Mouse (Mus musculus) large intestine, adult 2 months (tissue): ENCODE measurements around the gene Dpp9. TPM values are rescaled to one million over a fixed set of nuclear protein-coding genes. Genes with fewer than 3 reads are reported as not detected.

ENCODE experiments used
- DNase-seq: peaks from one replicate; pipeline ENCODE4 v3.0.0-alpha.2; 2012; ENCODE audit warnings: low read depth, low spot score
- WGBS: fragments of 180-500 bp; shearing (Covaris S2); methylation state at CpG from one replicate; pipeline ENCODE4 v1.1.7; 2018; 5-methylcytosine and 5-hydroxymethylcytosine counted together
- polyA plus RNA-seq: library from polyadenylated mRNA; depleted of rRNA; stranded (reverse); fragments of >200 nt; gene quantifications from 2 replicates; pipeline ENCODE4 v1.2.3, GENCODE M21; 2012

Dpp9 gene
- polyA plus RNA-seq, 1 experiment = 33.6 TPM

DNA sequence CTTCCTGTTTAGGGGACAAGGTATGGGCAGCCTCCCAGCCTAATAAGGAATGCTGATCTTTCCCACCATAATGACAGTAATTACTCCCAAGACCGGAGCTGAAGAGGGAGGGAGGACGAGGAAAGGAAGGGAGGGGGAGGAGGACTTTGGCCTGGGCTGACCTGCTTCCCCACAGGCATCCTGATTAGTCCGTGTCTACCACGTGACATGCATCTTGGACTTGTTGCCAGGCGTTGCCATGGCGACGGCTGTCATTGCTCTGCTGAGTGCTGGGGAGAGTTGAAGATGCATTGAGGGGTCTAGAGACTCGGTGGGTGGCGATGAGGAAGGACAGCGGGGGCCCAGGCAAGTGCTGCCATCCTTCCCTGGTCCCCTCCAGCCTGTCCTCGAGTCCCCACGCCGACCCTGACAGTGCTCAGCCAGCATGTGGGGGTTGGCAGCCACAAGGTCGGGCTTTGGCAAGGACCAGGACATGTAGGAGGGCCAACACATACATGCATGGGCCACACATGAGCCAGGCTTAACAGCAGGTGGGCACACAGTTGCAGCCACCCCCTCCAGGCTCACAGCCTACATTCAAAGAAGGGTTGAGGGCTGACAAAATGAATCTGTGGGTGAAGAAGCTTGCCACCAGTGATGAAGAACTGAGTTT, 15.2 kb upstream of the Dpp9 start:
- peak; percentile 33 for DNase-seq
- 1% methylated on average over 14 of the region's 14 CpGs for WGBS

DNA sequence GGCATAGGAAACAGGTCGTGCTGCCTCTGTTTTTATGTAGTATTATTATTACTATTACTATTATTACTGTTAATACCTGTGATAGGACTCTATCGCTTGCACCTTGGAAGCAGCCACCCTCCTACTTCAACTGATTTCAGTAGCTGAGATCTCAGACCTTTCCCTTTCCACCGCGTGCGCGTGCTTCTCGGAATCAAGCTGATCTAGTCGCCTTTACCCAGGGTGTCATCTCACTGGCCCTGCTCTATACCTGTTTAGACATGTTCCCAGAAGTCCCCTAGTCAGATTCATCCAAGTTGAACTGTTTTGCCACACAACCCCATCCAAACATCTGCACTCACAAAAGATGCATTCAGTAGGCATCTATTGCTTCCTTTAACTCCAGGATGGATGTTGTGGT, 14.7 kb upstream of the Dpp9 start:
- WGBS = 46% methylated on average over 8 of the region's 8 CpGs
- no peak for DNase-seq

DNA sequence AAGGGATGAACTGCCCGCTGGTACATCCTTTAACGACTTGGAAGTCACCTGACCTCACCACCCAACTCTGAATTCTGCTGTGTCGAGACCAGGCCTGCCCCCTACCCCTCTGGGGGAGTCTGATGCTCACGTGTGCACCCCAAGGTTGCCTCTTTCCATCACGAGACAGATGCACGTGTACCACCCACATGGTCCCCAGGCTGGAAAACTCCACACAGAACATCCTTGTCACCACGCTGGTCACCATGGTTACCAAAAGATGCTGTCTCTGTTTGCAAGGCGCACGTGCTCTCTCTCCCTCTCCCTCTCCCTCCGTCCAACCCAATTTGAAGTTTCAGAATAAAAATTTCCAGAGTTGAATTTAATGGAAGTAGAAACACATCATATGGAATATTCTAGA, 11.2 kb upstream of the Dpp9 start:
- 64% methylated on average over 10 of the region's 10 CpGs for WGBS
- DNase-seq = no peak

DNA sequence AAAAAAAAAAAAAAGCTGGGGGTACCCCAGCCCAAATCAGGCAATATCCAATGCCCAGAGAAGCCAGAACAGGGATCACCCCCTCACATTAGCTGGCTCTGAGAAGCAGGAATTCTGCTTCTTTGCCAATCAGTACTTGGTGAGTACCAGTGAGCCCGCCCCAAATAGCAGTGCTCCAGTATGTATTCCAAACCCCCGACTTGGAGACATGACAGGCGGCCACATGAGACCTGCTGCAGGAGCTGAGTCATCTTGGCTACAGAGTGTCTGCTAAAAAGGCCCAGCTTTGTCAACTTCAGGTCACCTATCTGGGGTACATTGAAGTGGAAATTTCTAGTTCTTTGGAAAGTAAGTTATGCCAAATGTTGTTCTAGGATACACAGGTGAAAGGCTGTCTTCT, 7.9 kb upstream of the Dpp9 start:
- 68% methylated on average over 3 of the region's 3 CpGs for WGBS
- no peak for DNase-seq

DNA sequence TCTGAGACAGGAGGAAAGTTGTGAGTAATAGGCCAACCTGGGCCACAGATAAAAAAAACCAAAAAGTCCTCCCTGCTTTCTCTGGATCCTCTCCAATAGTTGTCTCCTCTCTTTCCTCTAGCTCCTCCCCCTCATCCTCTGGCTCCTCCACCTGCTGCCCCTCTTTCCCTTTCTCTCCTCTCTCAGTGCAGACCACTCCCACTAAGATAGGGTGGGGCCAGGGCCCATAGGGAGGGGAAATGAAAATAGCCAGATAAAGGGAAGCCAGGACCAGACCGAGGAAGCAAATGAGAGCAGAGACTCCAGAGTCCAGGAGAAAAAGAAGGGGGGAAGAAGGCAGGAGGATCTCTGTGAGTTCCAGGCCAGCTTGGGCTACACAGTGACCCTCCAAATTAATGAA, 6.2 kb upstream of the Dpp9 start:
- WGBS = 15% methylated on average over 1 of the region's 1 CpGs

DNA sequence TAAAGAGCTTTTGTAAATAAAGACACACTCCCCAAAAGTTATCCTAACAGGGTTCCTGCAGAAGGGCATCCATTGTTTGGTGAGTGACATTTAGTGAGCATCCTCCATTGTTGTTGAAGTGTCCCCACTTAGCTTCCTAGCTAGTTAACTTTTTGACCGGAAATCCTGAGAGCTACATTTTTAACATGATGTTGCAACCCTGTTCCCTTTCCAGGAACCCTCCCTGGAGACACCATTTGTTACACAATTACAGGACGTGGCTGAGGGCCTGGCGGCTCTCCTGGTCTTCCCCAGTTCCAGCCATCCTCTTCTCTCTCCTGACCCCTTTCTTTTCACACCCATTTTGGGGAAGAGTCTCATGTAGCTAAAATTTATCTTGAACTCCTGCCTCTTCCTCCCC, 1.1 kb upstream of the Dpp9 start:
- no peak for DNase-seq
- whole genome bisulfite sequencing = 32% methylated on average over 3 of the region's 3 CpGs

More for the DNA sequence above, 6.2 kb upstream of the Dpp9 start:
- DNase-seq = no peak

DNA sequence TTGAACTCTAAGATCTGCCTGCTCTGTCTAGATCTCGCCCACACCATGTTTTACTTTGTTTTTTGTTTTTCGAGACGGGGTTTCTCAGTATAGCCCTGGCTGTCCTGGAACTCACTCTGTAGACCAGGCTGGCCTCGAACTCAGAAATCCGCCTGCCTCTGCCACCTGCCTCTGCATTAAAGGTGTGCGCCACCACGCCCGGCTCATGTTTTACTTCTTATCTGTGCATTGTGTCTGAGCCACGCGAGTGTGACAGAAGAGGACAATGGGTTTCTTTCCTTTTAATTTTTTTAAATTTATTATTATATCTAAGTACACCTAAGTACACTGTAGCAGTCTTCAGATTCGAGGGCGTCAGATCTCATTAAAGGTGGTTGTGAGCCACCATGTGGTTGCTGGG, 546 bp upstream of the Dpp9 start:
- DNase-seq = no peak
- 22% methylated on average over 12 of the region's 12 CpGs for WGBS

DNA sequence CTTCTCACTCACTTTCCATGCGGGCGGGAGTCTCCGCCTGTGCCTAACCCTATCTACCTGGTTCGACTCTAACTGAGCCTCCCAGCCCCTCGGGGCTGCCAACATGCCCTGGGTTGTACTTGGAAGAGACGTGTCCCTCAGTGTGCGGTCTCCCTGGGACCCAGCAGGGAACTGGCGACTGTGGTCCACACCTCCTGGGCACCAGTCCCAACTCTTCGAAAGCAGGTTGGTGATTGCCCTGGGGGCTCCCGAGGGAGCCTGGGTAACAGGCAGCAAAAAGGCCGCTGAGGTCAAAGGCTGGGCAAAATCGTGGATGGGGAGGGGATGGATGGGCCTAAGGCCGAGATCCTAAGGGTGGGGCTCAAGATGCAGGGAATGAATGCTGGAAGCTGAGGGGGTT, 1.0 kb downstream of the Dpp9 start:
- no peak for DNase-seq
- WGBS = 53% methylated on average over 13 of the region's 13 CpGs

DNA sequence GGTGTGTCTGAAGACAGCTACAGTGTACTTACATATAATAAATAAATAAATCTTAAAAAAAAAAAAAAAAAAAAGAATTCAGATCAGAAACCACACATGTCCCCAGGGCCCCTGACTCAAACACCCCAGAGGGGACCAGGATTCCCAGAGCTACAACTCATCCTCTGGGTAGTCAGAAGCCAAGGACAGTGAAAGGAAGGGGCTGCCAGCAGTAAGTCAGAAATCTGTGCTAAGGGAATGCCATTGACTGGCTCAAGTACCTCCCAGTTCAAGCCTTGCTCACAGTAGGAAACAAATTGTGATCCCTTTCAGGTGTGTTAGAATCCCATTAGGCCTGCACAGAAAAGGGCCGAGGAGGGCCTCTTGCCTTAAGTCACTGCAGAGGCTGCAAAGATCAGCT, 4.5 kb downstream of the Dpp9 start:
- 94% methylated on average over 1 of the region's 1 CpGs for WGBS
- no peak for DNase-seq

DNA sequence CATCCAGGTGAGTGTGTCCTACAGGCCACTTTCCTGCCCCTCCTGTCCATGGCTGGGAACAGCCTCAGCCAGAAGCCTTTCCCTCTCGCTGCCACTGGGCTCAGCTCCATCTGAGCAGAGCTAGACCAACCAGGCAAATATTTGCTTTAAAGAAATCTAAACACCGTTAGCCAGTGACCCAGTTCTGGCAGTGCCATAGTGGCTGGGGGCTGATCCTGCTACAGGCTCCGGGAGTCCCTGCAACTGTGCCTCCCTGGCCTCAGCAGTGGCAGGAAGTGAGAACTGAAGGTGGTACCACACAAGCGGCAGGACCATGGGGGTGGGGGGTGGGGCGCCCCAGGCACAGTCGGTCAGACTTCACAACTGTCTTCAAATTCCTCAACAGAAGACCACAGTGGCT, 6.0 kb downstream of the Dpp9 start:
- no peak for DNase-seq
- WGBS = 28% methylated on average over 6 of the region's 6 CpGs

DNA sequence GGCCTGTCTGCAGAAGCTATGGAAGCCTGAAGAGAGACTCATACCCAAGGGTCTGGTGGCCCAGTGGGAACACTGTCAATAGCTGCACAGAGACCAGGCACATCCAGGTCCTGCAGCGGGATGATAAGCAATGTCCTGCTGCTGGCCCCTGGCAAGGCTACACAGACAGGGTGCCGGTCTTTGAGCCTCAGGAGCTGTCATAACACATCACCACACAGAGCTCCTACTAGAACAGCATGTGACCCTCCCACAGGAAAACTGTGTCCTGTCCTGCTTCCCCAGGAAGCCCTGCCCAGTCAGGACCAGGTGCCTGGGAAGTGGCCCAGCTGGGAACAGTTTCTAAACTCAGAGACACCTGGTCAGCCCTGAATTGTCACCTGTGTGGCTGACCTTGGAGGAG, 7.6 kb downstream of the Dpp9 start:
- DNase-seq = no peak
- 87% methylated on average over 2 of the region's 2 CpGs for WGBS

DNA sequence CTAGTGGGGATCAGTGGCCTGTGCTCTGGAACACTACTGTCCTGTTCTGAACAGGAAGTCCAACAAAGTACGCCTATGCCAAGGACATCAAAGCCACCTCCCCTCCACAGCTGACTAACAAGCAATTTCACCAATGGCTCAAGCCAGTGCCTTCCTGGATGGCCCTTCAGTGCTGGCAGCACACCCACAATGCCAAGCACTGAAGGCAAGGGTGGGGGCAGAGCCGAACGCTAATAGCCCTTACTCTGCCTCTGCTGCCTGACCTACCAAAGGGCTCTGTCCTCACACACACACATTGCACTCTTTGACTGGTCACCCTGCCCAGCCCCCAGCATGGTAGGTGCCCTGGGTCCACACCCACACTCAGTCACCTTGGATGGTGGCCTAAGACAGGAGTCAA, 9.9 kb downstream of the Dpp9 start:
- DNase-seq = no peak
- 53% methylated on average over 3 of the region's 3 CpGs for WGBS

DNA sequence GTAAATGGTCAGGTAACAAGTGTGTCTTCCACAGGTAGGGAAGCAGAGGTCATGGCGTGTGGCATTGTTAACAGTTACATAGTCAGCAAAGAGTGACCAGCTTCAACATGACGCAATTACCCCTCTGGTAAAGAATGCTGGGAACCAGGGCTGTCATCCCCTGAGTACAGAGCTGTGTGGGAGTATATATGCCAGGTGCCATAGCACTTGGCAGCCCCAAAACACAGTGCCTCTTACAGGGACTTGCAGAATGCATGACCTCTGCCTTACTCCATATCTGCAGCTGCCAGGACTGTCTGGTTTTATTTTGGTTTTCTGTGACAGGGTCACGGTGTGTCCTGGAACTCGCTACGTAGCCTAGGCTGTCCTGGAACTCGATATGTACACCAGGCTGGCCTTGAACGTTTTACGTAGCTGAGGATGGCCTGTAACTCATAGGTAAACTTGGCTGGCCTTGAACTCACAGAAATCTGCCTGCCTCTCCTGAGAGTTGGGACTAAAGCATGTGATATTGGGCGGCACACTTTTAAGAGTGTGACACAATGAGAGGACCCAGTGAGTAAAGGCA, 10.7 kb downstream of the Dpp9 start:
- WGBS = 88% methylated on average over 9 of the region's 9 CpGs
- no peak for DNase-seq

DNA sequence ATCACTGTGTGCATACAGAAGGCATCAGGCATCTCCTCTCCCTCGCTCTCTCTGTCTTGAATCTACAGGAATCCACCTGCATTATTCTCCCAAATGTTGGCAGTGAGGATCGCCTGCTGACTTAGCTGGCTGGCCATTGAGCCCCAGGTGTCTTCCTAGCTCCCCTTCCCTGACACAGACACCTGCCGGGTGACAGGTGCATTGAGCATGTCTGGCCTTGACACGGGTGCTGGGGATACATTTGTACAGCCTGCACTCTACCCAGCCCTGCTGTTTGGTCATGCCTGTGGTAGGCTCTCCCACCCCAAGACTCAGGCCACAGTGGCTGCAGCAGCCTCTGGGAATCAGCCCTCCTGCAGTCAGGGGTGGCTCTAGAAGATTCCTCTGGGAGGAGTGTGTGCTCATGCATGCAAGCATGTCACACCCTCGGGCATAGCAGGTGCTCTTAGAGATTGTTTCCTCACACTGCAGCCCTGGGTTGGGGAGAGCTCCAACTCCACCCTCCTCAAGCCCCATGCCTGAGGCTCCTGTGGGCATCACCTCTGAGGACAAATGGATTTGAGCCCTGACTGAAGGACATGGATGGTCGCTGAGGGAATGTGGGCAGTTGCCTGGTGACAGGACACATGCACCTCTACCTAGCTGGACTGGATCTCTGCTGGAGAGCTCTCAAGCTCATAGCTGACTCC, 11.6 kb downstream of the Dpp9 start:
- WGBS = 42% methylated on average over 6 of the region's 6 CpGs
- no peak for DNase-seq

DNA sequence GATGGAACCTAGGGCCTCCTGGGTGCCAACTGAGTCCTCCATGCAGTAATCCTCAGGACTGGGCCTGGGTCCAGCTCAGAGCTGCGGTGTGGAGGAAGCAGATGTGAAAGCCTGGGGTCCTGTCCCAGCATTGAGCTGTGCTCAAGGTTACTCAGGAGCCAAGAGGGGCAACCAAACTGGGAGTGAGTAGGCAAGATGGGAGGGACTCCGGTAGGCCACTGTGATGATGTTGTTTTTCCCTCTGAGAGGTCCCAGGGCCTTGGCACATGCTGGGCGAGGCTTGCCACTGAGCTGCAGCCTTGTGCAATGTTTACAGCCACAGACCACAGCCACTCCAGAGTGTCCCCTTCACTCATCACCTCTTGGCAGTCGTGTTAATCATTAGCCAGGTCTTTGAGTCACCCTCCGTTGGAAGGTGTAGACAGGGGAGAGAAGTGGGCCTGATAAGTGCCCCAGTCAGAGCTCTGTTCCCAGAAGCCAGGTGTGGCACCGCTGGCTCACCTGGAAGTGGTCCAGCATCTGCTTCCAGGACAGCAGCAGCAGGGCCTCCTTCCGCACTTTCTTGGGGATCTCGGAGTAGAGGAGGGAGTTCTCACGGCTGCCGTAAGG, 12.3 kb downstream of the Dpp9 start:
- DNase-seq = no peak
- WGBS = 43% methylated on average over 10 of the region's 10 CpGs

DNA sequence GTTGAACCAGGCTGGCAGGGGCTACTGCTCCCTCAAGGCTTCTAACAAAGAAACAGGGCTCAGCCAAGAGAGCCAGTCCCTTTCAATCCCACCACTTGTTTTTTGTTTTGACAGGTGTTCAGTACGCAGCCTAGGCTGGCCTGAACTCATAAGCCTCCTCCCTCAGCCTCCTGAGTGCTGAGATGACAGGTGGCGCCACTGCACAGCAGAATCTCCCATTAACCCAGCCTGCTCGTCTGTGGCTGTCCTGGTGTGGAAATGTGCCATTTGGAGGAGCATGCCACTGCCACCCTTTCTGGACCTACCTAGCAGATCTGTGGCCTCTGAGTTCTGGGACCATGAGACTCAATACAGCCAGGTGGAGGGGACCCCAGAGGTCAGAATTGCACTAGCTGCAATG, 15.0 kb downstream of the Dpp9 start:
- DNase-seq = no peak
- 71% methylated on average over 3 of the region's 3 CpGs for WGBS

DNA sequence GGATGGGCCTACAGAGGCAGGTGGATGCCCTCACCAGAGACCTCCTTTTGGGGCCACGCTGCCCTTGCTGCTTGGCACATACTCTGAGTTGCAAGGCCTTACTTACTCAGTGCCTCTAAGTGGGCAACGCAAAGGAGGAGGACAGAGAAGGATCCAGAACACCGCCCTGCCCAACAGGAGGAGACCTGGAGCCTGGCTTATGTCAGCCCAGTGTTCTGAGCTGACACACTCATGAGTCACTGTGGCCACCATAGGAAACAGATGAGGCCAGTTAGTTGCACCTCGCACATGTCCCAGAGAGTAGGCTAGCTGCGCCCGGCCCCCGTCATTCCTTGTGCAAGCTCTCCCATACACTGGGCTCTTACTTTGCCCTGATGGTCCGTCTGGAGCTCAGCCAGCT, 16.2 kb downstream of the Dpp9 start:
- 94% methylated on average over 8 of the region's 8 CpGs for WGBS

DNA sequence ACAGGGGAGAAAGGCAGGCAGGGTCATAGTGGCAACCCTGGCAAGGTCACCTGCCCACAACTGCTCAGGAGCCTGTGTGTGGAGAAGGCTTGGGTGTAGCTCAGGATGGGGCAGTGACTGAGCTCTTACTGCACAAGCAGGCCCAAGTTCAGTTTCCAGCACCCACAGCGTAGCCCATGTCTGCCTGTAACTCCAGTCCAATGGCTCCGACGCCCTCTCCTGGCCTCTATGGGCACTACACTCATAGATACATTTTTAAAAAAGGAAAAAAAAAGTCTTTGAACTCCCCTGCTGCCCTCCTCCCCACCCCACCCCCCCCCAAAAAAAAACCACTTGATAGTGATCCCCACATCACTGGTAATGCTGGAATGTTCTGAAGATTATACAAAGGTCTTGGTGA, 17.1 kb downstream of the Dpp9 start:
- DNase-seq = no peak

More for the DNA sequence above, 16.2 kb downstream of the Dpp9 start:
- DNase-seq = no peak

DNA sequence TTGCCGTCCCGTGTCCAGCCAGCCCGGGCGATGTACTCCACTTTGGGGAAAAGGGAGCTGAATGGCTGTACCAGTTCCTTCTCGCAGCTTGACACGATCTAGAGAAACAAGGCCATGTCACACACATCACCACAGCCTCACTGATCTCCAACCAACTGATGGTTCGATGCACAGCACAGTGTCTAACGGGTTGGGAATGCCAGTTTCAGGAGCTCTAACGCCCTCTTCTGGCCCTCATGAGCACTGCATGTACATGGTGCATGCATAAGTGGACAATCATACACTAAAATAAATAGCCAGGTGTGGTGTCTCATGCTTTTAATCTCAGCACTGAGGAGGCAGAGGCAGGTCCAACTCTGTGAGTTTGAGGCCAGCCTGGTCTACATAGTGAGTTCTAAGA, 18.1 kb downstream of the Dpp9 start:
- no peak for DNase-seq
- 84% methylated on average over 9 of the region's 9 CpGs for WGBS

More for the DNA sequence above, 17.1 kb downstream of the Dpp9 start:
- 73% methylated on average over 3 of the region's 3 CpGs for WGBS

DNA sequence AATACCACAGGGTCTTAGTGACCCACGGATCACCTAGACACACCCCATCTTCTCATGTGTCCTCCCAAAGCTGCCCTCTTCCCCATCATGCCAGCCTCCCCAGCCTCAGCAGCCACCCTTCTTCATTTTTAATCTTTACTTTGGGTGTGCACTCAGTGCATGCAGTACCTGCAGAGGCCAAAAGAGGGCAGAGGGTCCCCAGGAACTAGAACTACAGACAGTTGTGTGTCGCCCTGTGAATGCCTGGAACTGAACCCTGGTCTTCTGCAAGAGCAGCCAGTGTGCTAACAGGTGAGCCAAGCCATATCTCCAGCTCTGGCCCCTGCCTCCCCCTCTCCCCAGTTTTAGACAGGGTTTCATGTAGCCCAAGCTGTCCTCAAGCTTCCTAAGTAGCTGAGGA, 21.8 kb downstream of the Dpp9 start:
- WGBS = 77% methylated on average over 2 of the region's 2 CpGs
- DNase-seq = no peak

DNA sequence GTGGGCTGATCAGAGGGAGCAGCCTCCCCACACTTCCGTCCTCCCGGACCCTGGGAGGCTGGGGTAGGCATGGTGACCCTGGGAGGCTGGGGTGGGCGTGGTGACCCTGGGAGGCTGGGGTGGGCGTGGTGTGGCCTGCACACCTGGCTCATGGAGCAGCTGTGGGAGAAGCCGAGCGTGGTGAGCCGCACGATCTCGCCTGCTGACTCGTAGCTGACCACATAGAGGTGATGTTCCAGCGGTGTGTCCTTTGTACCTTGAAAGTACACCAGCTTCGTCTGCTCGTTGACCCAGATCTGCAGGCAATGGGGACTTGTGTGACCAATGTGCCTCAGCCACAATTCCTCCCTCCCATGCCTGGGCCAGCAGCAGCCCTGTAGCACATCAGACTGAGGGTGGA, 23.9 kb downstream of the Dpp9 start:
- WGBS = 45% methylated on average over 13 of the region's 13 CpGs
- no peak for DNase-seq
